Mouse (Mus musculus) stomach, postnatal 0 days (tissue): ENCODE results near the gene Xpo5.

Experiments
- CTCF ChIP-seq: IDR thresholded peaks from 2 replicates; pipeline ENCODE4 v1.5.1; 2016; ENCODE audit warnings: antibody characterized with exemption, low read depth, mild to moderate bottlenecking, moderate library complexity
- EP300 ChIP-seq: optimal IDR thresholded peaks from 2 replicates; pipeline ENCODE3; 2016; ENCODE audit warnings: antibody characterized with exemption

DNA sequence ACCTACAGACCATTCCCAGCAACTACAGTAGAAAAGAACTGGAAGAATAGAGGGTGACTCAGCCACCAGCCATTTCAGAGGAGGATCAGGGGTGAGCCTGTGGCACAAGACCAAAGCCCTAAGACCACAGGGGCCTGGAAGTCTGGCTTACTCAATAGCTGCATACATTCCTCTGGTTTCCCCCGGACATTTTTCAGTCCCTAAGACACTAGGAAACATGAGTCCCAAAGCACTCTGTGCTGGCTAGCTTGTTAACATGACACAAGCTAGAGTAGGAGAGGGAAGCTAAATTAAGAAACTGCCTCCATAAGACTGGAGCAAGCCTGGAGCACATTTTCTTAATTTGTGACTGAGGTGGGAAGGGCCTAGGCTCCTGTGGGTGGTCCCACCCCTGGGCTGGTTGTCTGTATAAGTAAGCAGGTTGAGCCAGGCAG lies 71.2 kb downstream of the Xpo5 start:
- TF ChIP-seq CTCF (no peak), EP300 (no peak)
